Comparison of ENCODE assay signal across 30 mouse cellular contexts in genomic region chr7:45667761-45668160, GRCm38 (mm10). TPM values are rescaled to one million over a fixed set of nuclear protein-coding genes. Genes with fewer than 3 reads are reported as not detected.
A peak's percentile ranks its signal among the peaks of the same experiment; 100 is the strongest.
DNase-seq lines count a peak whose midpoint lies in the region; ATAC-seq lines count a peak whose summit lies in the region.
"Had no signal": no experiment of that assay in that cellular context is flagged by ENCODE, and none has a peak within 500 bp of the region (broad histone marks: within the 10 kb centered on the region; RNA-seq: fewer than 3 reads in every experiment).

No protein-coding gene starts in this region.

- no peaks in the 10 kb centered on the region for H3K36me3 ChIP-seq in forebrain, embryonic 14.5 days (ENCODE audit: control insufficient read depth, insufficient read depth, low read length)
- H3K36me3 ChIP-seq in forebrain, embryonic 11.5 days (ENCODE audit: control insufficient read depth, insufficient read depth, low read length): no peaks in the 10 kb centered on the region
- H3K36me3 ChIP-seq: embryonic facial prominence, embryonic 12.5 days; forebrain, embryonic 15.5 days; limb, embryonic 13.5 days; liver, embryonic 13.5 days; midbrain, embryonic 12.5 days; stomach, embryonic 15.5 days had no signal

- H3K4me2 ChIP-seq in forebrain, embryonic 14.5 days (ENCODE audit: low read length): no peak overlapping the region
- no peak overlapping the region for H3K4me2 ChIP-seq in forebrain, embryonic 11.5 days (ENCODE audit: low read depth, low read length, severe bottlenecking)
- H3K4me2 ChIP-seq: embryonic facial prominence, embryonic 12.5 days; forebrain, embryonic 15.5 days; hindbrain, embryonic 14.5 days; limb, embryonic 13.5 days; liver, embryonic 13.5 days; midbrain, embryonic 12.5 days; stomach, embryonic 15.5 days had no signal

- H3K4me1 ChIP-seq in forebrain, embryonic 14.5 days (ENCODE audit: control insufficient read depth, insufficient read depth, low read length): no peaks in the 10 kb centered on the region
- H3K4me1 ChIP-seq in forebrain, embryonic 11.5 days (replicated peaks; ENCODE audit: control insufficient read depth, insufficient read depth, low read length): no peaks in the 10 kb centered on the region
- H3K4me1 ChIP-seq: forebrain, embryonic 15.5 days; midbrain, embryonic 12.5 days had no signal

- peak; percentile 55 for DNase-seq in forebrain, embryonic 14.5 days (ENCODE audit: low spot score)
- no peak for DNase-seq in forebrain, embryonic 11.5 days (ENCODE audit: low spot score)
- DNase-seq in layer of hippocampus, adult 9-11 months: peak; percentile 69
- DNase-seq in layer of hippocampus, adult 9-10 months (ENCODE audit: low spot score): no peak
- peak; percentile 45 for DNase-seq in right cerebral cortex, postnatal 14 days
- no peak for DNase-seq in right cerebral cortex, adult 18-20 months
- no peak for DNase-seq in urinary bladder, adult 18-20 months (ENCODE audit: low spot score in 2 of 2)
- DNase-seq: adrenal gland, postnatal 25 days; cerebellum, adult 18-20 months; gastrocnemius, postnatal 36 days; heart, postnatal 36 days; kidney, adult 2 months; layer of hippocampus, postnatal 36 days; liver, embryonic 13.5 days; lung, adult 2 months; lung, postnatal 14 days; thymus, adult 2 months; thymus, postnatal 4 days had no signal

- no peak overlapping the region for H3K27ac ChIP-seq in forebrain, embryonic 14.5 days (ENCODE audit: low read depth, low read length)
- no peak overlapping the region for H3K27ac ChIP-seq in forebrain, embryonic 11.5 days (ENCODE audit: low read depth, low read length)
- H3K27ac ChIP-seq: embryonic facial prominence, embryonic 12.5 days; forebrain, embryonic 15.5 days; hindbrain, embryonic 14.5 days; kidney, postnatal 0 days; limb, embryonic 13.5 days; liver, embryonic 13.5 days; midbrain, embryonic 12.5 days; stomach, embryonic 15.5 days had no signal

- WGBS in forebrain, embryonic 14.5 days: 68% methylated on average over 14 of the region's 14 CpGs
- 80% methylated on average over 14 of the region's 14 CpGs for WGBS in forebrain, embryonic 11.5 days

- H3K9me3 ChIP-seq in forebrain, embryonic 14.5 days (replicated peaks; ENCODE audit: control insufficient read depth, low read length): no peaks in the 10 kb centered on the region
- H3K9me3 ChIP-seq in forebrain, embryonic 11.5 days (ENCODE audit: control insufficient read depth, low read length): no peaks in the 10 kb centered on the region
- H3K9me3 ChIP-seq: embryonic facial prominence, embryonic 12.5 days; midbrain, embryonic 12.5 days; stomach, embryonic 15.5 days had no signal

- ATAC-seq in forebrain, embryonic 14.5 days: no peak
- ATAC-seq in forebrain, embryonic 11.5 days (replicated peaks; ENCODE audit: low FRiP score): no peak
- no peak for ATAC-seq in megakaryocyte progenitor cell, adult 5-6 weeks (replicated peaks; ENCODE audit: poor library complexity)
- ATAC-seq: forebrain, embryonic 15.5 days had no signal

- H3K27me3 ChIP-seq in forebrain, embryonic 14.5 days (replicated peaks; ENCODE audit: control insufficient read depth, insufficient read depth, low read length): no peaks in the 10 kb centered on the region
- no peaks in the 10 kb centered on the region for H3K27me3 ChIP-seq in forebrain, embryonic 11.5 days (ENCODE audit: control insufficient read depth, insufficient read depth, low read length)
- H3K27me3 ChIP-seq: embryonic facial prominence, embryonic 12.5 days; forebrain, embryonic 15.5 days; stomach, embryonic 15.5 days had no signal

- H3K9ac ChIP-seq in forebrain, embryonic 14.5 days (ENCODE audit: low read length): no peak overlapping the region
- H3K9ac ChIP-seq in forebrain, embryonic 11.5 days (ENCODE audit: low read length): no peak overlapping the region
- H3K9ac ChIP-seq: embryonic facial prominence, embryonic 12.5 days; forebrain, embryonic 15.5 days; hindbrain, embryonic 14.5 days; limb, embryonic 13.5 days; liver, embryonic 13.5 days; midbrain, embryonic 12.5 days; stomach, embryonic 15.5 days had no signal

- H3K4me3 ChIP-seq in forebrain, embryonic 14.5 days (ENCODE audit: low read depth, low read length): no peak overlapping the region
- H3K4me3 ChIP-seq in forebrain, embryonic 11.5 days (ENCODE audit: low read depth, low read length): no peak overlapping the region
- H3K4me3 ChIP-seq: embryonic facial prominence, embryonic 12.5 days; erythroblast, embryonic 14.5 days; forebrain, embryonic 15.5 days; limb, embryonic 13.5 days; liver, embryonic 13.5 days; midbrain, embryonic 12.5 days; stomach, embryonic 15.5 days had no signal

RNA-seq across cellular contexts. Expression of gene Fut2, which starts 1.6 kb away (rescaled TPM):
- 0.11 TPM in 1 of 2 replicates, not detected in the other for polyA plus RNA-seq in forebrain, embryonic 14.5 days (2014; fragmentation: Nextera tagmentation; extraction: Ambion mirVana)
- 0.15 TPM in 1 of 2 replicates, not detected in the other for polyA plus RNA-seq in forebrain, embryonic 11.5 days (2014; fragmentation: Nextera tagmentation; extraction: Ambion mirVana)
- total RNA-seq in megakaryocyte progenitor cell, adult 5-6 weeks (2015): not detected in 2 replicates
- not detected in 2 replicates for total RNA-seq in megakaryocyte progenitor cell, adult 5-6 weeks (2017)
- total RNA-seq: adrenal gland, postnatal 25 days; megakaryocyte, adult 5-6 weeks had no signal
- polyA plus RNA-seq: kidney, adult 2 months had no signal

RNA-seq across cellular contexts. Expression of gene Ntn5, which starts 16.1 kb away (rescaled TPM):
- polyA plus RNA-seq in forebrain, embryonic 14.5 days (2014; fragmentation: Nextera tagmentation; extraction: Ambion mirVana): 0.28 and 0.41 TPM in 2 replicates
- polyA plus RNA-seq in forebrain, embryonic 11.5 days (2014; fragmentation: Nextera tagmentation; extraction: Ambion mirVana): 0.41 TPM in 1 of 2 replicates, not detected in the other
- total RNA-seq in megakaryocyte progenitor cell, adult 5-6 weeks (2015): not detected in 2 replicates
- not detected in 2 replicates for total RNA-seq in megakaryocyte progenitor cell, adult 5-6 weeks (2017)
- total RNA-seq: adrenal gland, postnatal 25 days; megakaryocyte, adult 5-6 weeks had no signal
- polyA plus RNA-seq: erythroblast, embryonic 14.5 days; heart, embryonic 14.5 days; liver, embryonic 13.5 days; neural tube, embryonic 14.5 days had no signal

RNA-seq across cellular contexts. Expression of gene Sec1, which starts 26.4 kb away (rescaled TPM):
- 0.06 and 0.38 TPM in 2 replicates for polyA plus RNA-seq in forebrain, embryonic 14.5 days (2014; fragmentation: Nextera tagmentation; extraction: Ambion mirVana)
- polyA plus RNA-seq in forebrain, embryonic 11.5 days (2014; fragmentation: Nextera tagmentation; extraction: Ambion mirVana): 0.39 and 0.52 TPM in 2 replicates
- not detected in 2 replicates for total RNA-seq in megakaryocyte progenitor cell, adult 5-6 weeks (2015)
- total RNA-seq in megakaryocyte progenitor cell, adult 5-6 weeks (2017): not detected in 2 replicates
- total RNA-seq: megakaryocyte, adult 5-6 weeks had no signal
- polyA plus RNA-seq: erythroblast, embryonic 14.5 days; liver, embryonic 13.5 days had no signal

RNA-seq across cellular contexts. Expression of gene Mamstr, which starts 28.0 kb away (rescaled TPM):
- 1.3 and 1.9 TPM in 2 replicates for polyA plus RNA-seq in forebrain, embryonic 14.5 days (2014; fragmentation: Nextera tagmentation; extraction: Ambion mirVana)
- polyA plus RNA-seq in forebrain, embryonic 11.5 days (2014; fragmentation: Nextera tagmentation; extraction: Ambion mirVana): 1.7 and 3.3 TPM in 2 replicates
- total RNA-seq in megakaryocyte progenitor cell, adult 5-6 weeks (2015): 0.64 TPM in 1 of 2 replicates, not detected in the other
- 0.12 TPM in 1 of 2 replicates, not detected in the other for total RNA-seq in megakaryocyte progenitor cell, adult 5-6 weeks (2017)
- total RNA-seq: megakaryocyte, adult 5-6 weeks had no signal
- polyA plus RNA-seq: erythroblast, embryonic 14.5 days had no signal

RNA-seq across cellular contexts. Expression of gene Car11, which starts 31.9 kb away (rescaled TPM):
- polyA plus RNA-seq in forebrain, embryonic 14.5 days (2014; fragmentation: Nextera tagmentation; extraction: Ambion mirVana): 22.5 and 22.8 TPM in 2 replicates
- 3.6 and 4.1 TPM in 2 replicates for polyA plus RNA-seq in forebrain, embryonic 11.5 days (2014; fragmentation: Nextera tagmentation; extraction: Ambion mirVana)
- total RNA-seq in megakaryocyte progenitor cell, adult 5-6 weeks (2015): not detected in 2 replicates
- not detected in 2 replicates for total RNA-seq in megakaryocyte progenitor cell, adult 5-6 weeks (2017)
- total RNA-seq: megakaryocyte, adult 5-6 weeks had no signal
- polyA plus RNA-seq: erythroblast, embryonic 14.5 days had no signal

Comparison
In these comparisons a context has a peak if more than half of its experiments do, and no peak if none do; other contexts are left out.
1. DNase-seq: peak in forebrain, embryonic 14.5 days (single experiment), layer of hippocampus, adult 9-11 months (single experiment) and right cerebral cortex, postnatal 14 days (single experiment); none in forebrain, embryonic 11.5 days (single experiment), layer of hippocampus, adult 9-10 months (single experiment), right cerebral cortex, adult 18-20 months (single experiment) and urinary bladder, adult 18-20 months (0 of 2).